Mouse (Mus musculus) MEL (cell line): ENCODE measurements at regions not wholly inside any gene's neighbourhood (a gene's known extent, or its start where the extent isn't known, plus 50 kb on each side); places are given as distances from the start of the nearest gene placed in this dataset.

Source experiments
- DNase-seq: peaks from one replicate; pipeline ENCODE4 v3.0.0; 2011; ENCODE audit warnings: low read depth, low spot score
- H3K27ac ChIP-seq: 2 replicates; pipeline ENCODE4 v1.5.1; 2012; ENCODE audit warnings: low read depth, mild to moderate bottlenecking, control low read depth, low read length, moderate library complexity; ENCODE audit not compliant: control insufficient read depth
- H3K27me3 ChIP-seq, 2 experiments: fragments of 150-350 bp in 1 of 2; sonication (generic) in 1 of 2; 2 replicates each; pipeline ENCODE4 v1.6.1; 2012; ENCODE audit warnings: low read length in 2 of 2, mild to moderate bottlenecking in 2 of 2, improper control_type of control experiment in 1 of 2, moderate library complexity in 1 of 2; ENCODE audit not compliant: insufficient read depth in 2 of 2, control insufficient read depth in 1 of 2
- H3K36me3 ChIP-seq, 2 experiments: 2 replicates each; pipeline ENCODE4 v1.6.1; 2012 to 2014; ENCODE audit warnings: low read length in 2 of 2, improper control_type of control experiment in 1 of 2, inconsistent platforms in 1 of 2, mild to moderate bottlenecking in 1 of 2; ENCODE audit not compliant: insufficient read depth in 2 of 2, control insufficient read depth in 1 of 2
- H3K4me1 ChIP-seq, 2 experiments: fragments of 150-350 bp in 1 of 2; sonication (generic) in 1 of 2; 2 replicates each; pipeline ENCODE4 v1.6.1; 2012; ENCODE audit warnings: low read length in 2 of 2, improper control_type of control experiment in 1 of 2, mild to moderate bottlenecking in 1 of 2; ENCODE audit not compliant: insufficient read depth in 2 of 2, control insufficient read depth in 1 of 2
- H3K4me3 ChIP-seq, 2 experiments: fragments of 150-350 bp in 1 of 2; sonication (generic) in 1 of 2; 2 replicates each; pipeline ENCODE4 v1.5.1; 2012; ENCODE audit warnings: low read depth in 2 of 2, low read length in 2 of 2, mild to moderate bottlenecking in 2 of 2, moderate library complexity in 2 of 2, control low read depth in 1 of 2, improper control_type of control experiment in 1 of 2; ENCODE audit not compliant: control insufficient read depth in 1 of 2, insufficient read depth in 1 of 2
- H3K79me2 ChIP-seq: 2 replicates; pipeline ENCODE4 v1.6.1; 2012; ENCODE audit warnings: mild to moderate bottlenecking, low read length, moderate library complexity; ENCODE audit not compliant: control insufficient read depth, poor library complexity, insufficient read depth
- H3K9ac ChIP-seq: 2 replicates; pipeline ENCODE4 v1.6.1; 2012; ENCODE audit warnings: low read depth, mild to moderate bottlenecking, control low read depth, low read length, moderate library complexity; ENCODE audit not compliant: control insufficient read depth, poor library complexity, severe bottlenecking
- H3K9me3 ChIP-seq: fragments of 150-350 bp; sonication (generic); replicated peaks from 2 replicates; pipeline ENCODE4 v1.6.1; 2012; ENCODE audit warnings: mild to moderate bottlenecking, low read length, improper control_type of control experiment, moderate library complexity; ENCODE audit not compliant: insufficient read depth
- CTCF ChIP-seq, 3 experiments: IDR thresholded peaks in 2 of 3; conservative IDR thresholded peaks in 1 of 3; 2 replicates each; pipeline ENCODE4 v1.5.1; 2011 to 2012; ENCODE audit warnings: low read length in 3 of 3, low read depth in 2 of 3, mild to moderate bottlenecking in 2 of 3, improper control_type of control experiment in 1 of 3, inconsistent platforms in 1 of 3, mixed read lengths in 1 of 3, moderate library complexity in 1 of 3; ENCODE audit not compliant: control insufficient read depth in 1 of 3, insufficient read depth in 1 of 3, poor library complexity in 1 of 3, severe bottlenecking in 1 of 3
- E2F4 ChIP-seq: IDR thresholded peaks from 2 replicates; pipeline ENCODE4 v1.6.1; 2011; ENCODE audit warnings: low read depth, low read length, improper control_type of control experiment, borderline replicate concordance
- EP300 ChIP-seq, 2 experiments: IDR thresholded peaks; 2 replicates each; pipeline ENCODE4 v1.6.1; 2011; ENCODE audit warnings: improper control_type of control experiment in 2 of 2, low read length in 2 of 2, low read depth in 1 of 2, mild to moderate bottlenecking in 1 of 2
- HCFC1 ChIP-seq: IDR thresholded peaks from 2 replicates; pipeline ENCODE4 v1.6.1; 2012; ENCODE audit warnings: low read depth, mild to moderate bottlenecking, inconsistent platforms, low read length, improper control_type of control experiment, moderate library complexity
- JUND ChIP-seq: IDR thresholded peaks from 2 replicates; pipeline ENCODE4 v1.6.1; 2011; ENCODE audit warnings: low read depth, mild to moderate bottlenecking, improper control_type of control experiment, low read length
- KAT2A ChIP-seq: conservative IDR thresholded peaks from 2 replicates; pipeline ENCODE4 v1.6.1; 2012; ENCODE audit warnings: low read depth, low read length, improper control_type of control experiment, inconsistent platforms
- MAFK ChIP-seq: IDR thresholded peaks from 2 replicates; pipeline ENCODE4 v1.6.1; 2011; ENCODE audit warnings: low read depth, mild to moderate bottlenecking, low read length, improper control_type of control experiment, borderline replicate concordance
- MAX ChIP-seq: IDR thresholded peaks from 2 replicates; pipeline ENCODE4 v1.6.1; 2011; ENCODE audit warnings: low read length, improper control_type of control experiment
- MAZ ChIP-seq: IDR thresholded peaks from 2 replicates; pipeline ENCODE4 v1.6.1; 2012; ENCODE audit warnings: low read depth, mild to moderate bottlenecking, inconsistent platforms, low read length, improper control_type of control experiment
- MEF2A ChIP-seq: IDR thresholded peaks from 2 replicates; pipeline ENCODE4 v1.6.1; 2014; ENCODE audit warnings: low read depth, mild to moderate bottlenecking, inconsistent platforms, low read length, improper control_type of control experiment; ENCODE audit not compliant: poor library complexity, insufficient replicate concordance, severe bottlenecking; ENCODE audit errors: extremely low read depth
- MXI1 ChIP-seq: IDR thresholded peaks from 2 replicates; pipeline ENCODE4 v1.6.1; 2011; ENCODE audit warnings: mild to moderate bottlenecking, low read depth, low read length, improper control_type of control experiment
- MYC ChIP-seq: IDR thresholded peaks from 2 replicates; pipeline ENCODE4 v1.6.1; 2011; ENCODE audit warnings: low read depth, mild to moderate bottlenecking, low read length, improper control_type of control experiment, moderate library complexity
- NELFE ChIP-seq: IDR thresholded peaks from 2 replicates; pipeline ENCODE4 v1.6.1; 2011; ENCODE audit warnings: low read depth, low read length, improper control_type of control experiment
- POLR2A ChIP-seq, 2 experiments: IDR thresholded peaks; 2 replicates each; pipeline ENCODE4 v1.6.1; 2011 to 2012; ENCODE audit warnings: low read length in 2 of 2, mild to moderate bottlenecking in 2 of 2, control low read depth in 1 of 2, improper control_type of control experiment in 1 of 2, low read depth in 1 of 2, moderate library complexity in 1 of 2; ENCODE audit not compliant: control insufficient read depth in 1 of 2, insufficient read depth in 1 of 2, poor library complexity in 1 of 2
- POLR2AphosphoS5 ChIP-seq: IDR thresholded peaks from 2 replicates; pipeline ENCODE4 v1.6.1; 2012; ENCODE audit warnings: low read depth, borderline replicate concordance, mild to moderate bottlenecking, inconsistent platforms, low read length, moderate library complexity, mixed read lengths
- RCOR1 ChIP-seq: IDR thresholded peaks from 2 replicates; pipeline ENCODE4 v1.6.1; 2012; ENCODE audit warnings: low read depth, mild to moderate bottlenecking, inconsistent platforms, low read length, improper control_type of control experiment
- SIN3A ChIP-seq: IDR thresholded peaks from 2 replicates; pipeline ENCODE4 v1.6.1; 2012; ENCODE audit warnings: low read length, improper control_type of control experiment, inconsistent platforms
- SMC3 ChIP-seq: IDR thresholded peaks from 2 replicates; pipeline ENCODE4 v1.6.1; 2011; ENCODE audit warnings: low read depth, low read length, improper control_type of control experiment
- TAL1 ChIP-seq: IDR thresholded peaks from 2 replicates; pipeline ENCODE4 v1.6.1; 2012; ENCODE audit warnings: mild to moderate bottlenecking, inconsistent platforms, low read length, moderate library complexity, mixed read lengths
- TBP ChIP-seq: IDR thresholded peaks from 2 replicates; pipeline ENCODE4 v1.8.0; 2011; ENCODE audit warnings: low read depth, low read length, improper control_type of control experiment
- ZC3H11A ChIP-seq: IDR thresholded peaks from 2 replicates; pipeline ENCODE4 v1.6.1; 2012; ENCODE audit warnings: low read depth, mild to moderate bottlenecking, inconsistent platforms, low read length, improper control_type of control experiment

GRCm38 (mm10) chr8:107682066-107682465 is 93.8 kb upstream of the Psmd7 start:
- H3K9ac ChIP-seq: no peak overlapping the region
- no peaks in the 10 kb centered on the region; the same call in 1 of the 2 replicates for H3K79me2 ChIP-seq
- H3K4me3 ChIP-seq: no peak overlapping the region
- no peak overlapping the region for H3K27ac ChIP-seq
- no peaks in the 10 kb centered on the region for H3K4me1 ChIP-seq
- no peaks in the 10 kb centered on the region for H3K36me3 ChIP-seq
- no peak for DNase-seq
- H3K27me3 ChIP-seq: no peaks in the 10 kb centered on the region
- H3K9me3 ChIP-seq: no peaks in the 10 kb centered on the region
- TF ChIP-seq TAL1 (no peak), TBP (no peak)
- TF ChIP-seq, all 39 proteins: peak for 0

- TF ChIP-seq CTCF (IDR thresholded peaks at IDR 0.05 in 2 of 3, conservative IDR thresholded peaks at IDR 0.05 in 1 of 3; ENCODE audit: control insufficient read depth in 1 of 3, insufficient read depth in 1 of 3, low read depth in 2 of 3, low read length in 3 of 3, poor library complexity in 1 of 3, severe bottlenecking in 1 of 3) (peak; percentile 39 to 63 (median 53)), POLR2A (IDR thresholded peaks at IDR 0.05; ENCODE audit: control insufficient read depth in 1 of 2, insufficient read depth in 1 of 2, low read depth in 1 of 2, low read length in 2 of 2, poor library complexity in 1 of 2) (no peak)
- TF ChIP-seq, all 39 proteins: peak for 1
- Histone ChIP-seq H3K27ac (no peak overlapping the region), H3K27me3 (no peaks in the 10 kb centered on the region), H3K4me1 (no peaks in the 10 kb centered on the region), H3K9me3 (no peaks in the 10 kb centered on the region), H3K4me3 (no peak overlapping the region), H3K36me3 (no peaks in the 10 kb centered on the region), H3K79me2 (no peaks in the 10 kb centered on the region; the same call in 1 of the 2 replicates), H3K9ac (no peak overlapping the region)
- DNase-seq: peak; percentile 17
These were observed 96.7 kb upstream of the Psmd7 start for GRCm38 (mm10) chr8:107684721-107685691.

- Histone ChIP-seq H3K27ac (no peak overlapping the region), H3K4me1 (no peaks in the 10 kb centered on the region)
These were observed 98.7 kb upstream of the Psmd7 start for GRCm38 (mm10) chr8:107686936-107687335.

More at GRCm38 (mm10) chr8:107686936-107687335, 98.7 kb upstream of the Psmd7 start:
- TF ChIP-seq RCOR1: no peak
- TF ChIP-seq EP300 (IDR thresholded peaks at IDR 0.05; ENCODE audit: low read depth in 1 of 2, low read length in 2 of 2): no peak
- TF ChIP-seq MAX: no peak
- no peak for TF ChIP-seq E2F4
- TF ChIP-seq MAZ: no peak
- TF ChIP-seq JUND: no peak
- TF ChIP-seq CTCF (IDR thresholded peaks at IDR 0.05 in 2 of 3, conservative IDR thresholded peaks at IDR 0.05 in 1 of 3; ENCODE audit: control insufficient read depth in 1 of 3, insufficient read depth in 1 of 3, low read depth in 2 of 3, low read length in 3 of 3, poor library complexity in 1 of 3, severe bottlenecking in 1 of 3): no peak
- TF ChIP-seq MAFK: no peak
- no peak for TF ChIP-seq ZC3H11A
- TF ChIP-seq TBP: no peak
- TF ChIP-seq SMC3: no peak
- TF ChIP-seq KAT2A: no peak
- TF ChIP-seq NELFE: no peak
- no peak for TF ChIP-seq POLR2AphosphoS5
- TF ChIP-seq POLR2A (IDR thresholded peaks at IDR 0.05; ENCODE audit: control insufficient read depth in 1 of 2, insufficient read depth in 1 of 2, low read depth in 1 of 2, low read length in 2 of 2, poor library complexity in 1 of 2): no peak
- no peak for TF ChIP-seq MXI1
- no peak for TF ChIP-seq MEF2A
- TF ChIP-seq SIN3A: no peak
- TF ChIP-seq HCFC1: no peak
- no peak for TF ChIP-seq MYC
- H3K36me3 ChIP-seq: no peaks in the 10 kb centered on the region
- H3K4me3 ChIP-seq: no peak overlapping the region
- no peaks in the 10 kb centered on the region; the same call in 1 of the 2 replicates for H3K79me2 ChIP-seq
- no peaks in the 10 kb centered on the region for H3K27me3 ChIP-seq
- H3K9ac ChIP-seq: no peak overlapping the region
- DNase-seq: no peak
- H3K9me3 ChIP-seq: no peaks in the 10 kb centered on the region
